Mouse (Mus musculus): Measurements from ENCODE around the gene BC030499. TPM values are rescaled to one million over a fixed set of nuclear protein-coding genes. Genes with fewer than 3 reads are reported as not detected.

Gene BC030499
- polyA plus RNA-seq, 1 experiment from 2014 or later, result not detected

DNA sequence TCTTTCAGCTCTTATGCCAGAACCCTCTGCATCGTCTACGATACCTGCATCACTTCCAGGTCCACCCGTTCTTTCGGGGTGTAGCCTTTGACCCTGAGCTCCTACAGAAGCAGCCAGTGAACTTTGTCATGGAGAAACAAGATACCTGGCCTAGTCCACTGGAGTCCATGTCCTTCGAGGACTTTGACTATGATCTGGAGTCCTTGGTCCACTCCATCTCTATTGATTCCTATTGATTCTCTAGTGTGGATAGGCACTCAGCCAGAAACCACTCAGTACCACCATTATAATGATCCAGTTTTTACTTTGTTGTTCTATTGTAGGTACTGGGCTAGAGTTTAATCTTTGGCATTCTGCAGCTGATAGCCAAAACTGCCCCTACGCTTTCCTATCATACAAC lies 3.9 kb downstream of the BC030499 start:
- Histone ChIP-seq H3K9ac (replicated peaks; ENCODE audit: low read depth, low read length) (no peak overlapping the region), H3K4me1 (replicated peaks; ENCODE audit: control insufficient read depth, insufficient read depth, low read length) (no peaks in the 10 kb centered on the region)
- 96% methylated on average over 6 of the region's 6 CpGs for WGBS

DNA sequence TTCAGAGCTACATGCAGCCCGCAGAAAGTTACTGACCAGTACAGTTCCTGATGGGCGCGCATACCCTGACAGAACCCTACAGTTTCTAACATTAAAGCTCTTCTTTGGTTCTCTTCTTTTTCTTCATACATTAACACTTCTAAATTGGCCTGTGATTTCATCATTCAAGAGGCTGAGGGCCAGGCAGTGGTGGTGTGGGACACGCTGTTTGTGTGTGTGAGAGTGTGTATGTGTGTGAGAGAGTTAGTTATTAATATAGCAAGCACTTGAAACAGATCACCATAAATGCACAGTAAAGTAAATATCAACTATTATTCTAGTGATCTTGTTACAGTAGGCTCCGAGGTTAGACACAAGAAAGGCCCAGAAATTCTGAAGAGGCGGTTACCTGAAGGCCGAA lies 10.3 kb downstream of the BC030499 start:
- no peaks in the 10 kb centered on the region for H3K9me3 ChIP-seq (ENCODE audit: control insufficient read depth, low read length)
- H3K36me3 ChIP-seq (ENCODE audit: control insufficient read depth, insufficient read depth), result no peaks in the 10 kb centered on the region
- peak overlapping the region; percentile 47 for H3K9ac ChIP-seq (replicated peaks; ENCODE audit: low read depth, low read length)
- H3K4me1 ChIP-seq (replicated peaks; ENCODE audit: control insufficient read depth, insufficient read depth, low read length), result peaks cover 11% of the 10 kb centered on the region
- peak; percentile 10; the same call in 1 of the 2 replicates for ATAC-seq
- peak overlapping the region; percentile 100 for H3K4me2 ChIP-seq (ENCODE audit: low read length)
- 0 out of 2 replicates have a peak overlapping the region, but pooled peaks have one; percentile 11 for H3K27ac ChIP-seq (ENCODE audit: low read length)
- peak overlapping the region; percentile 76 for H3K4me3 ChIP-seq (replicated peaks; ENCODE audit: low read length)
- WGBS, result 68% methylated on average over 7 of the region's 7 CpGs
- H3K27me3 ChIP-seq (replicated peaks; ENCODE audit: control insufficient read depth, insufficient read depth, low read length), result no peaks in the 10 kb centered on the region

More for the DNA sequence above, 3.9 kb downstream of the BC030499 start:
- no peak for ATAC-seq
- Histone ChIP-seq H3K27ac (ENCODE audit: low read length) (no peak overlapping the region), H3K9me3 (ENCODE audit: control insufficient read depth, low read length) (no peaks in the 10 kb centered on the region), H3K4me3 (replicated peaks; ENCODE audit: low read length) (no peak overlapping the region), H3K4me2 (ENCODE audit: low read length) (no peak overlapping the region), H3K27me3 (replicated peaks; ENCODE audit: control insufficient read depth, insufficient read depth, low read length) (no peaks in the 10 kb centered on the region), H3K36me3 (ENCODE audit: control insufficient read depth, insufficient read depth) (peaks cover 10% of the 10 kb centered on the region)

DNA sequence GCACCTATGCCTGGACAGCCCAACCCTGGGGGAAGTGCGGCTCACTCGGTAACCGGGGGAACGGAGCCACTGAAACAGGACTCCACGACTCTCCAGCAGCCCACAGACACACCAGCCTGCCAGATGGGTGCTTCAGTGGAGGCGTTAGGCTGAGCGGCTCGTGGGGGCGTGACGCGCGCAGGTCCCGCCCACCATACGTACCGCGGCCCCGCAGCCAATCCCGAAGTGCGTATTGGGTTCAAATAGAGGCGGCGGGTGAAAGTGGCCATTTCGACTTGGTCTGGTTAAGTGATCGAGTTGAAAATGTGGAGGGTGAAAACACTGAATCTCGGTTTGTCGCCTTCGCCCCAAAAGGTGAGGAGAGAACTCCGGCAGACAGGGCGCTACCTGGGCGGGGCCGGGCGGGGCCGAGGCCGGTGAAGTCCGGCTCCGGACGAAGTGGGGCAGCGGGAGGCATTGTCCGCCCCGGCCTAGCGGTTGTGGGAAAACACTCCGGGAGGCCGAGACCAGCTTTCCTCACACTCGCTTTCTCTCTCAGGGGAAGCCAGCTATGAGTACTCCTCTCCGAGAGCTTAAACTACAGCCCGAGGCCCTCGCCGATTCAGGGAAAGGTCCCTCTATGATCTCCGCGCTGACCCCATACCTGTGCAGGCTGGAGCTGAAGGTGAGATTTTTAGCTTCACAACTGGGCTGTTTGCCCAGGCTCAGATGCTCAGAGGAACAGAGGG lies 10.9 kb downstream of the BC030499 start, which contains the start of gene Spag5:
TSS of gene Spag5 (plus strand) at position 173 of the 728 bp plus-strand sequence.
- Histone ChIP-seq H3K4me1 (replicated peaks; ENCODE audit: control insufficient read depth, insufficient read depth, low read length) (peaks cover 11% of the 10 kb centered on the region), H3K27me3 (replicated peaks; ENCODE audit: control insufficient read depth, insufficient read depth, low read length) (no peaks in the 10 kb centered on the region), H3K9ac (replicated peaks; ENCODE audit: low read depth, low read length) (peak within 1 kb of the TSS; percentile 54), H3K4me2 (ENCODE audit: low read length) (peak within 1 kb of the TSS; percentile 100), H3K36me3 (ENCODE audit: control insufficient read depth, insufficient read depth) (no peaks in the 10 kb centered on the region), H3K27ac (ENCODE audit: low read length) (peak within 1 kb of the TSS; percentile 33; the same call in 1 of the 2 replicates), H3K4me3 (replicated peaks; ENCODE audit: low read length) (peak within 1 kb of the TSS; percentile 76), H3K9me3 (ENCODE audit: control insufficient read depth, low read length) (no peaks in the 10 kb centered on the region)
- under 1% methylated on average over 49 of the region's 49 CpGs for WGBS
- peak; percentile 100 for ATAC-seq

DNA sequence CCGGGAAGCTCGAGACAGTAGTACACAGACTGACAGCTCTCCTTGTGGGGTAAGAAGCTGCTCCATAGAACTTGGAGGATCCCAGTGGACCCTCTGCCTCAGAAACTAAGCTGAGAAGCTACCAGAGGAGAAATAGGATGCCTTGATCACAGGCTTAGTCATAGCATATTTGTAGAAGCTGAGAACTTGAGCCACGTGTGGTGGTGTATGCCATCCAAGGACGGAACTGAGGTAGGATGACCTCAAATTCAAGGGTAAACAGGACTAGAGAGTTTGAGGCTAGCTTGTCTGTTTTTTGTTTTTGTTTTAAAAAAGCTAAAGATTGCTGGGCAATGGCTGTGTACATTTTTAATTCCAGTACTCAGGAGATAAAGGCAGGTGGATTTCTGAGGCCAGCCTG lies 14.6 kb downstream of the BC030499 start:
- Histone ChIP-seq H3K4me1 (replicated peaks; ENCODE audit: control insufficient read depth, insufficient read depth, low read length) (peaks cover 13% of the 10 kb centered on the region), H3K36me3 (ENCODE audit: control insufficient read depth, insufficient read depth) (no peaks in the 10 kb centered on the region), H3K27ac (ENCODE audit: low read length) (no peak overlapping the region), H3K4me2 (ENCODE audit: low read length) (no peak overlapping the region), H3K4me3 (replicated peaks; ENCODE audit: low read length) (no peak overlapping the region), H3K27me3 (replicated peaks; ENCODE audit: control insufficient read depth, insufficient read depth, low read length) (no peaks in the 10 kb centered on the region), H3K9ac (replicated peaks; ENCODE audit: low read depth, low read length) (no peak overlapping the region), H3K9me3 (ENCODE audit: control insufficient read depth, low read length) (no peaks in the 10 kb centered on the region)
- WGBS, result 94% methylated on average over 4 of the region's 4 CpGs
- ATAC-seq, result no peak

GRCm38 (mm10) chr11:78310861-78311511 lies 20.3 kb downstream of the BC030499 start:
- H3K27me3 ChIP-seq (replicated peaks; ENCODE audit: control insufficient read depth, insufficient read depth, low read length), result no peaks in the 10 kb centered on the region
- no peak overlapping the region for H3K4me3 ChIP-seq (replicated peaks; ENCODE audit: low read length)
- H3K4me1 ChIP-seq (replicated peaks; ENCODE audit: control insufficient read depth, insufficient read depth, low read length), result 0 out of 2 replicates have a peak, but pooled peaks cover 3% of the 10 kb centered on the region
- H3K27ac ChIP-seq (ENCODE audit: low read length), result no peak overlapping the region
- no peak overlapping the region for H3K4me2 ChIP-seq (ENCODE audit: low read length)
- no peak for ATAC-seq
- H3K36me3 ChIP-seq (ENCODE audit: control insufficient read depth, insufficient read depth), result 0 out of 2 replicates have a peak, but pooled peaks cover 3% of the 10 kb centered on the region
- H3K9me3 ChIP-seq (ENCODE audit: control insufficient read depth, low read length), result no peaks in the 10 kb centered on the region
- 90% methylated on average over 8 of the region's 8 CpGs for WGBS
- H3K9ac ChIP-seq (replicated peaks; ENCODE audit: low read depth, low read length), result no peak overlapping the region

GRCm38 (mm10) chr11:78313662-78314061 lies 23.0 kb downstream of the BC030499 start:
- 94% methylated on average over 2 of the region's 2 CpGs for WGBS

DNA sequence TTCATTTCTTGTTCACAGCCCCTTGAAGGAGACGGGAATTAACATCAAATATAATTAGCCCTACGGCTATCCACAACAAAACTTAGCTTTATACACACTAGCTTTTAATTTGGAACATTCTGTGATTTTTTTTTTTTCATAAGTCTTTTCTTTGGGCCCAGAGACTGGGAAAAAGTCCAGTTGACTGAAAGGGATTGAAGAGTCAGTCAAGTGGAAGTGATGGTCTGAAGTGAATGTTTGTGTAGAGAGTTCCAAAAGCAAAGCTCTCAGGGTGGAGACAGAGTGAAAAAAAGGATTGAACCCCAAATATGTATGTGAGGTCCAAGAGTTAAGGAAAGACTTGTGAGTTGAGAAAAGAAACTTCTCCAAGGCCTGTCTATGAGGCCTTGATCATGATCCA lies 27.8 kb downstream of the BC030499 start:
- H3K9me3 ChIP-seq (ENCODE audit: control insufficient read depth, low read length), result no peaks in the 10 kb centered on the region
- H3K4me1 ChIP-seq (replicated peaks; ENCODE audit: control insufficient read depth, insufficient read depth, low read length), result peaks cover 14% of the 10 kb centered on the region
- ATAC-seq, result no peak
- WGBS, result 36% methylated on average over 2 of the region's 2 CpGs
- no peak overlapping the region for H3K4me2 ChIP-seq (ENCODE audit: low read length)
- H3K4me3 ChIP-seq (replicated peaks; ENCODE audit: low read length), result no peak overlapping the region
- H3K27ac ChIP-seq (ENCODE audit: low read length), result no peak overlapping the region
- H3K27me3 ChIP-seq (replicated peaks; ENCODE audit: control insufficient read depth, insufficient read depth, low read length), result no peaks in the 10 kb centered on the region
- H3K36me3 ChIP-seq (ENCODE audit: control insufficient read depth, insufficient read depth), result 0 out of 2 replicates have a peak, but pooled peaks cover 6% of the 10 kb centered on the region
- no peak overlapping the region for H3K9ac ChIP-seq (replicated peaks; ENCODE audit: low read depth, low read length)

More at GRCm38 (mm10) chr11:78313662-78314061, 23.0 kb downstream of the BC030499 start:
- H3K36me3 ChIP-seq (ENCODE audit: control insufficient read depth, insufficient read depth), result 0 out of 2 replicates have a peak, but pooled peaks cover 6% of the 10 kb centered on the region
- H3K27me3 ChIP-seq (replicated peaks; ENCODE audit: control insufficient read depth, insufficient read depth, low read length), result no peaks in the 10 kb centered on the region
- no peak overlapping the region for H3K9ac ChIP-seq (replicated peaks; ENCODE audit: low read depth, low read length)
- H3K4me2 ChIP-seq (ENCODE audit: low read length), result no peak overlapping the region
- no peaks in the 10 kb centered on the region for H3K9me3 ChIP-seq (ENCODE audit: control insufficient read depth, low read length)
- no peak overlapping the region for H3K4me3 ChIP-seq (replicated peaks; ENCODE audit: low read length)
- ATAC-seq, result no peak
- H3K4me1 ChIP-seq (replicated peaks; ENCODE audit: control insufficient read depth, insufficient read depth, low read length), result no peaks in the 10 kb centered on the region
- H3K27ac ChIP-seq (ENCODE audit: low read length), result no peak overlapping the region

- peak; percentile 81 for ATAC-seq
- H3K9ac ChIP-seq (replicated peaks; ENCODE audit: low read depth, low read length), result no peak overlapping the region
- H3K27me3 ChIP-seq (replicated peaks; ENCODE audit: control insufficient read depth, insufficient read depth, low read length), result no peaks in the 10 kb centered on the region
- H3K4me2 ChIP-seq (ENCODE audit: low read length), result peak overlapping the region; percentile 46
- H3K36me3 ChIP-seq (ENCODE audit: control insufficient read depth, insufficient read depth), result no peaks in the 10 kb centered on the region
- peaks cover 20% of the 10 kb centered on the region for H3K4me1 ChIP-seq (replicated peaks; ENCODE audit: control insufficient read depth, insufficient read depth, low read length)
- peak overlapping the region; percentile 6 for H3K4me3 ChIP-seq (replicated peaks; ENCODE audit: low read length)
- peak overlapping the region; percentile 68 for H3K27ac ChIP-seq (ENCODE audit: low read length)
- WGBS, result 13% methylated on average over 2 of the region's 2 CpGs
- H3K9me3 ChIP-seq (ENCODE audit: control insufficient read depth, low read length), result no peaks in the 10 kb centered on the region
These were observed 31.6 kb downstream of the BC030499 start for GRCm38 (mm10) chr11:78322076-78322831.

- Histone ChIP-seq H3K27ac (ENCODE audit: low read length) (peak within 1 kb of the TSS; percentile 68), H3K9ac (replicated peaks; ENCODE audit: low read depth, low read length) (0 out of 2 replicates have a peak within 1 kb of the TSS, but pooled peaks have one; percentile 7), H3K4me2 (ENCODE audit: low read length) (peak within 1 kb of the TSS; percentile 46), H3K4me3 (replicated peaks; ENCODE audit: low read length) (peak within 1 kb of the TSS; percentile 6), H3K4me1 (replicated peaks; ENCODE audit: control insufficient read depth, insufficient read depth, low read length) (peaks cover 20% of the 10 kb centered on the region), H3K9me3 (ENCODE audit: control insufficient read depth, low read length) (no peaks in the 10 kb centered on the region), H3K36me3 (ENCODE audit: control insufficient read depth, insufficient read depth) (no peaks in the 10 kb centered on the region), H3K27me3 (replicated peaks; ENCODE audit: control insufficient read depth, insufficient read depth, low read length) (no peaks in the 10 kb centered on the region)
- peak; percentile 87 for ATAC-seq
- WGBS, result 2% methylated on average over 15 of the region's 15 CpGs
These were observed 32.2 kb downstream of the BC030499 start, which contains the start of gene Aldoc for GRCm38 (mm10) chr11:78322860-78323259. Aldoc (plus strand) TSS chr11:78322968.
